Mouse (Mus musculus): Measurements from ENCODE around the gene Hk3.

Gene Hk3

GRCm38 (mm10) chr13:54957281-54957680 is 63.9 kb downstream of the Hk3 start:
- DNase-seq (ENCODE audit: inconsistent age in 2 of 2, low spot score in 1 of 2): no peak

Measured in adrenal gland, adult (tissue).